In the genomic region with DNA sequence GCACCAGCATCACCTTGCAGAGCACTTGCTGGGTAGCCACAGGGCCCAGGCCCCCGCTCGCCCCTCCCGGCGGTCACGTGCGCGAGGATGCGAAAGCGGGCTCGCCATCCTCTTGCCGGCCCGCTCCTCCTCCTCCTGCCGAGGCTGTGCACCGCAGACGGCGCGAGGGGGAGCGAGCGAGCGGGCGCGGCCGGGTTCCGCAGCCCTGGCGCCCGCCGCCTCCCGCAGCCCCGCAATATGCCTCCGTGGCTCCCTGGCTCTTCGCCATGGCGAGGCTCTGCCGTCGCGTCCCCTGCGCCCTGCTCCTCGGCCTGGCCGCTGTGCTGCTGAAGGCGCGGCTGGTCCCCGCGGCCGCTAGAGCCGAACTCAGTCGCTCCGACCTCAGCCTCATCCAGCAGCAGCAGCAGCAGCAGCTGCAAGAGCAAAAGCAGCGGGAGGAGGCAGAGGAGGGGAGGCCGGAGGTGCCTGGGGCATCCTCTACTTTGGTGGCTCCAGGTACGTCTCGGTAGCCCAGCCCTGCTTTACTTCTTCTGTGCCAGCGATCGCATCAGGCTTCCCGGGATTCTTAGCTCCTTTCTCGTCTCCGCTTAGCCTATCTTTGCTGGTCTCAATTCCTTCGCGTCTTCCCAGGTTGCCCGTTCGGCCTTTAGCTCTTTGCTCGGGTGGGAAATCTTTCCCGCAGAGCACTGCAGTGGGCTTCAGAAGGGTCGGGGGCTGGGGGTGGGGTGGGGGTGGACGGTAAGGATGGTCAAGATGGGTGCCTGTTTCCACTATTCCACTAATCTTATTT, we compare ENCODE assay signal across 8 mouse cellular contexts. TPM values are rescaled to one million over a fixed set of nuclear protein-coding genes. Genes with fewer than 3 reads are reported as not detected.
DNase-seq lines count a peak whose midpoint lies in the region; ATAC-seq and TF ChIP-seq lines count a peak whose summit lies in the region.

Fam171b (plus strand) TSS at position 154 of the 790 bp plus-strand sequence.

- 0% methylated on average over 57 of the region's 63 CpGs for WGBS in embryonic facial prominence, embryonic 13.5 days
- WGBS in heart, embryonic 10.5 days = under 1% methylated on average over 63 of the region's 63 CpGs
- WGBS in kidney, embryonic 14.5 days = under 1% methylated on average over 62 of the region's 63 CpGs
- WGBS in limb, embryonic 15.5 days = under 1% methylated on average over 58 of the region's 63 CpGs
- WGBS in midbrain, postnatal 0 days = under 1% methylated on average over 52 of the region's 63 CpGs

- 0 out of 2 replicates have a peak, but pooled peaks cover 1% of the 10 kb centered on the region for H3K4me1 ChIP-seq in erythroblast, embryonic 14.5 days (ENCODE audit: control insufficient read depth)
- peaks cover 13% of the 10 kb centered on the region for H3K4me1 ChIP-seq in embryonic facial prominence, embryonic 13.5 days
- peaks cover 9% of the 10 kb centered on the region; the same call in 1 of the 2 replicates for H3K4me1 ChIP-seq in heart, embryonic 10.5 days
- H3K4me1 ChIP-seq in kidney, embryonic 14.5 days (ENCODE audit: control insufficient read depth, insufficient read depth, low read length) = no peaks in the 10 kb centered on the region
- H3K4me1 ChIP-seq in limb, embryonic 15.5 days = peaks cover 11% of the 10 kb centered on the region
- 0 out of 2 replicates have a peak, but pooled peaks cover 5% of the 10 kb centered on the region for H3K4me1 ChIP-seq in midbrain, postnatal 0 days (ENCODE audit: insufficient read depth, low read length)

- H3K4me2 ChIP-seq in embryonic facial prominence, embryonic 13.5 days = peak within 1 kb of the TSS; percentile 78
- H3K4me2 ChIP-seq in kidney, embryonic 14.5 days (replicated peaks; ENCODE audit: low read depth, low read length) = peak within 1 kb of the TSS; percentile 73
- H3K4me2 ChIP-seq in limb, embryonic 15.5 days = peak within 1 kb of the TSS; percentile 87
- peak within 1 kb of the TSS; percentile 69 for H3K4me2 ChIP-seq in midbrain, postnatal 0 days (ENCODE audit: low read depth, low read length, poor library complexity, severe bottlenecking)

- H3K27me3 ChIP-seq in erythroblast, embryonic 14.5 days (ENCODE audit: control insufficient read depth) = peaks cover 51% of the 10 kb centered on the region
- H3K27me3 ChIP-seq in embryonic facial prominence, embryonic 13.5 days = no peaks in the 10 kb centered on the region
- H3K27me3 ChIP-seq in heart, embryonic 10.5 days (ENCODE audit: insufficient read depth, poor library complexity, severe bottlenecking) = peaks cover 25% of the 10 kb centered on the region; the same call in 1 of the 2 replicates
- H3K27me3 ChIP-seq in kidney, embryonic 14.5 days (ENCODE audit: control insufficient read depth, insufficient read depth, low read length) = no peaks in the 10 kb centered on the region; the same call in 1 of the 2 replicates
- no peaks in the 10 kb centered on the region for H3K27me3 ChIP-seq in limb, embryonic 15.5 days
- H3K27me3 ChIP-seq in midbrain, postnatal 0 days (ENCODE audit: insufficient read depth, low read length) = no peaks in the 10 kb centered on the region

- H3K4me3 ChIP-seq in erythroblast, embryonic 14.5 days (replicated peaks) = peak within 1 kb of the TSS; percentile 33
- peak within 1 kb of the TSS; percentile 67 for H3K4me3 ChIP-seq in embryonic facial prominence, embryonic 13.5 days
- H3K4me3 ChIP-seq in heart, embryonic 10.5 days = peak within 1 kb of the TSS; percentile 87
- peak within 1 kb of the TSS; percentile 56 for H3K4me3 ChIP-seq in kidney, embryonic 14.5 days (ENCODE audit: low read length)
- H3K4me3 ChIP-seq in limb, embryonic 15.5 days = peak within 1 kb of the TSS; percentile 72
- peak within 1 kb of the TSS; percentile 88 for H3K4me3 ChIP-seq in midbrain, postnatal 0 days (ENCODE audit: low read depth, low read length)

- H3K36me3 ChIP-seq in erythroblast, embryonic 14.5 days (ENCODE audit: control insufficient read depth) = no peaks in the 10 kb centered on the region
- no peaks in the 10 kb centered on the region for H3K36me3 ChIP-seq in embryonic facial prominence, embryonic 13.5 days
- H3K36me3 ChIP-seq in heart, embryonic 10.5 days = no peaks in the 10 kb centered on the region
- no peaks in the 10 kb centered on the region for H3K36me3 ChIP-seq in kidney, embryonic 14.5 days (ENCODE audit: control insufficient read depth, insufficient read depth, low read length)
- no peaks in the 10 kb centered on the region for H3K36me3 ChIP-seq in limb, embryonic 15.5 days
- H3K36me3 ChIP-seq in midbrain, postnatal 0 days (ENCODE audit: insufficient read depth, low read length) = no peaks in the 10 kb centered on the region

- H3K9me3 ChIP-seq in erythroblast, embryonic 14.5 days (ENCODE audit: control insufficient read depth, low read length) = peaks cover 2% of the 10 kb centered on the region; the same call in 1 of the 2 replicates
- no peaks in the 10 kb centered on the region for H3K9me3 ChIP-seq in embryonic facial prominence, embryonic 13.5 days
- no peaks in the 10 kb centered on the region for H3K9me3 ChIP-seq in heart, embryonic 10.5 days
- H3K9me3 ChIP-seq in kidney, embryonic 14.5 days (ENCODE audit: control insufficient read depth, low read length) = no peaks in the 10 kb centered on the region
- no peaks in the 10 kb centered on the region for H3K9me3 ChIP-seq in limb, embryonic 15.5 days
- H3K9me3 ChIP-seq in midbrain, postnatal 0 days (ENCODE audit: low read length) = no peaks in the 10 kb centered on the region

- H3K27ac ChIP-seq in embryonic facial prominence, embryonic 13.5 days = peak within 1 kb of the TSS; percentile 61
- peak within 1 kb of the TSS; percentile 88 for H3K27ac ChIP-seq in heart, embryonic 10.5 days
- no peak within 1 kb of the TSS for H3K27ac ChIP-seq in kidney, embryonic 14.5 days (ENCODE audit: low read depth, low read length)
- H3K27ac ChIP-seq in limb, embryonic 15.5 days = peak within 1 kb of the TSS; percentile 77
- peak within 1 kb of the TSS; percentile 99 for H3K27ac ChIP-seq in midbrain, postnatal 0 days (ENCODE audit: low read depth, low read length)

- peak; percentile 84 for DNase-seq in heart, embryonic 10.5 days (ENCODE audit: low spot score)
- peak; percentile 84 for DNase-seq in midbrain, postnatal 0 days (ENCODE audit: low spot score)
- DNase-seq in spleen, postnatal 14 days (ENCODE audit: low spot score in 2 of 2) = peak; percentile 9 to 25

- peak within 1 kb of the TSS; percentile 83 for H3K9ac ChIP-seq in embryonic facial prominence, embryonic 13.5 days
- H3K9ac ChIP-seq in kidney, embryonic 14.5 days (ENCODE audit: low read depth, low read length) = peak within 1 kb of the TSS; percentile 63
- peak within 1 kb of the TSS; percentile 74 for H3K9ac ChIP-seq in limb, embryonic 15.5 days
- H3K9ac ChIP-seq in midbrain, postnatal 0 days (replicated peaks; ENCODE audit: low read length, poor library complexity, severe bottlenecking) = peak within 1 kb of the TSS; percentile 96

- peak; percentile 54 for TF ChIP-seq CTCF in midbrain, postnatal 0 days (IDR thresholded peaks at IDR 0.05)

- ATAC-seq in erythroblast, adult 5-6 weeks (replicated peaks; ENCODE audit: low FRiP score, poor library complexity, severe bottlenecking) = no peak
- ATAC-seq in embryonic facial prominence, embryonic 13.5 days (ENCODE audit: insufficient number of reproducible peaks, insufficient read depth, low FRiP score, low TSS enrichment, low read depth) = peak; percentile 92
- peak; percentile 94 for ATAC-seq in kidney, embryonic 14.5 days (ENCODE audit: low FRiP score, low TSS enrichment)
- ATAC-seq in limb, embryonic 15.5 days (ENCODE audit: insufficient number of reproducible peaks, low FRiP score, low TSS enrichment, low read depth) = peak; percentile 82
- peak; percentile 94 for ATAC-seq in midbrain, postnatal 0 days (ENCODE audit: low FRiP score)

RNA-seq across cellular contexts. Expression of gene Fam171b, which starts in this region (rescaled TPM):
- 0.01 TPM in 1 of 2 replicates, not detected in the other for polyA plus RNA-seq in erythroblast, embryonic 14.5 days (2012)
- total RNA-seq in erythroblast, adult 5-6 weeks (2015; ENCODE audit: low replicate concordance) = not detected in 2 replicates
- not detected in 2 replicates for total RNA-seq in erythroblast, adult 5-6 weeks (2017; ENCODE audit: low replicate concordance)
- polyA plus RNA-seq in embryonic facial prominence, embryonic 13.5 days (2015; fragmentation: Nextera tagmentation; extraction: Ambion mirVana) = 15.2 and 16.9 TPM in 2 replicates
- polyA plus RNA-seq in heart, embryonic 10.5 days (2016; fragmentation: Nextera tagmentation; extraction: Ambion mirVana) = 2.6 and 4.3 TPM in 2 replicates
- polyA plus RNA-seq in kidney, embryonic 14.5 days (2014; fragmentation: Nextera tagmentation; extraction: Ambion mirVana) = 5.3 and 5.5 TPM in 2 replicates
- 12.1 and 13.3 TPM in 2 replicates for polyA plus RNA-seq in limb, embryonic 15.5 days (2015; fragmentation: Nextera tagmentation; extraction: Ambion mirVana)
- 98.6 and 116 TPM in 2 replicates for total RNA-seq in midbrain, postnatal 0 days (2014; rRNA removed)
- polyA plus RNA-seq in midbrain, postnatal 0 days (2015; fragmentation: Nextera tagmentation; extraction: Ambion mirVana) = 91.8 and 97.9 TPM in 2 replicates

Comparison
In these comparisons a context has a peak if more than half of its experiments do, and no peak if none do; other contexts are left out.
1. RNA of gene Fam171b (total RNA-seq): 98.6 to 116 TPM in midbrain, postnatal 0 days; not detected in erythroblast, adult 5-6 weeks; every median in the first group is over 10 times any median in the second.
2. H3K4me3 ChIP-seq: peak in every context shown above with its lines; median percentile 88 in midbrain, postnatal 0 days; 87 in heart, embryonic 10.5 days; 72 in limb, embryonic 15.5 days; 67 in embryonic facial prominence, embryonic 13.5 days; 56 in kidney, embryonic 14.5 days; 33 in erythroblast, embryonic 14.5 days.
3. DNase-seq: peak in every context shown above with its lines; median percentile 84 in heart, embryonic 10.5 days; 84 in midbrain, postnatal 0 days; 17 in spleen, postnatal 14 days.
4. Peak in every context shown above with its lines, with median percentiles within 50 percentile points of each other: H3K4me2 ChIP-seq and H3K9ac ChIP-seq.